Mouse (Mus musculus) heart, postnatal 0 days (tissue): ENCODE results near the gene Gphn.

Experiments used
- CTCF ChIP-seq: IDR thresholded peaks from 2 replicates; pipeline ENCODE4 v1.5.1; 2016; ENCODE audit warnings: antibody characterized with exemption, control low read depth, low read depth
- EP300 ChIP-seq: IDR thresholded peaks from 2 replicates; pipeline ENCODE4 v1.6.1; 2016; ENCODE audit warnings: antibody characterized with exemption, low read depth

GRCm38 (mm10) chr12:78209856-78210255 is 16.3 kb upstream of the Gphn start:
- no peak for TF ChIP-seq CTCF
- TF ChIP-seq EP300: no peak
